Mouse (Mus musculus) midbrain, embryonic 10.5 days (tissue): ENCODE data around the gene Dach1. TPM values are rescaled to one million over a fixed set of nuclear protein-coding genes. Genes with fewer than 3 reads are reported as not detected.

Experiments
- DNase-seq: peaks from one replicate; pipeline ENCODE4 v3.0.0-alpha.2; 2017; ENCODE audit warnings: low spot score
- H3K27ac ChIP-seq: fragments of 300-500 bp; sonication (generic); replicated peaks from 2 replicates; pipeline ENCODE4 v1.5.1; 2016; ENCODE audit warnings: mild to moderate bottlenecking
- H3K27me3 ChIP-seq: fragments of 300-500 bp; sonication (generic); 2 replicates; pipeline ENCODE4 v1.6.1; 2016; ENCODE audit warnings: low read depth, mild to moderate bottlenecking; ENCODE audit not compliant: poor library complexity, severe bottlenecking
- H3K36me3 ChIP-seq: fragments of 300-500 bp; sonication (generic); 2 replicates; pipeline ENCODE4 v1.6.1; 2016; ENCODE audit warnings: mild to moderate bottlenecking, moderate library complexity
- H3K4me1 ChIP-seq: fragments of 300-500 bp; sonication (generic); 2 replicates; pipeline ENCODE4 v1.6.1; 2016
- H3K4me3 ChIP-seq: fragments of 300-500 bp; sonication (generic); 2 replicates; pipeline ENCODE4 v1.5.1; 2016; ENCODE audit warnings: mild to moderate bottlenecking, moderate library complexity
- H3K9me3 ChIP-seq: fragments of 300-500 bp; sonication (generic); replicated peaks from 2 replicates; pipeline ENCODE4 v1.6.1; 2016; ENCODE audit warnings: mild to moderate bottlenecking
- WGBS: fragments of 180-500 bp; shearing (Covaris S2); methylation state at CpG from one replicate; pipeline ENCODE4 v1.1.7; 2016; 5-methylcytosine and 5-hydroxymethylcytosine counted together
- polyA plus RNA-seq: library from polyadenylated mRNA; unstranded; fragments of >200 nt; fragmentation: Nextera tagmentation; extraction: Ambion mirVana; gene quantifications from 2 replicates; pipeline ENCODE4 v1.2.1, GENCODE M21; 2016

The Dach1 gene
- polyA plus RNA-seq, 1 experiment from 2014 or later = 10.1 TPM

GRCm38 (mm10) chr14:97982676-97983075 is 186.9 kb downstream of the Dach1 start:
- no peaks in the 10 kb centered on the region for H3K27me3 ChIP-seq
- H3K36me3 ChIP-seq = no peaks in the 10 kb centered on the region
- H3K4me1 ChIP-seq = peaks cover 11% of the 10 kb centered on the region
- 92% methylated on average over 6 of the region's 6 CpGs for WGBS
- H3K4me3 ChIP-seq = no peak overlapping the region
- DNase-seq = no peak
- no peaks in the 10 kb centered on the region for H3K9me3 ChIP-seq
- no peak overlapping the region for H3K27ac ChIP-seq

- Histone ChIP-seq H3K9me3 (no peaks in the 10 kb centered on the region), H3K27me3 (no peaks in the 10 kb centered on the region), H3K4me1 (peaks cover 28% of the 10 kb centered on the region), H3K36me3 (no peaks in the 10 kb centered on the region), H3K4me3 (no peak overlapping the region), H3K27ac (no peak overlapping the region)
- DNase-seq = no peak
- WGBS = 44% methylated on average over 4 of the region's 4 CpGs
Measured at GRCm38 (mm10) chr14:97980879-97981278, 188.7 kb downstream of the Dach1 start.

GRCm38 (mm10) chr14:97976091-97976490 is 193.5 kb downstream of the Dach1 start:
- Histone ChIP-seq H3K9me3 (no peaks in the 10 kb centered on the region), H3K27me3 (no peaks in the 10 kb centered on the region), H3K27ac (no peak overlapping the region), H3K4me3 (no peak overlapping the region), H3K4me1 (peaks cover 44% of the 10 kb centered on the region), H3K36me3 (no peaks in the 10 kb centered on the region)
- WGBS = 35% methylated on average over 1 of the region's 1 CpGs
- no peak for DNase-seq

- DNase-seq = no peak
- no peak overlapping the region for H3K4me3 ChIP-seq
- no peak overlapping the region for H3K27ac ChIP-seq
- H3K9me3 ChIP-seq = no peaks in the 10 kb centered on the region
- no peaks in the 10 kb centered on the region for H3K36me3 ChIP-seq
- H3K27me3 ChIP-seq = no peaks in the 10 kb centered on the region
- H3K4me1 ChIP-seq = peaks cover 38% of the 10 kb centered on the region
- 89% methylated on average over 7 of the region's 7 CpGs for WGBS
Measured at GRCm38 (mm10) chr14:97975447-97975846, 194.1 kb downstream of the Dach1 start.

GRCm38 (mm10) chr14:97964543-97965069 is 205.0 kb downstream of the Dach1 start:
- H3K4me3 ChIP-seq = no peak overlapping the region
- DNase-seq = no peak
- peaks cover 18% of the 10 kb centered on the region; the same call in 1 of the 2 replicates for H3K4me1 ChIP-seq
- no peaks in the 10 kb centered on the region for H3K36me3 ChIP-seq
- 82% methylated on average over 2 of the region's 2 CpGs for WGBS
- H3K27me3 ChIP-seq = no peaks in the 10 kb centered on the region
- H3K9me3 ChIP-seq = no peaks in the 10 kb centered on the region
- no peak overlapping the region for H3K27ac ChIP-seq

- Histone ChIP-seq H3K36me3 (no peaks in the 10 kb centered on the region), H3K9me3 (no peaks in the 10 kb centered on the region), H3K4me1 (peaks cover 18% of the 10 kb centered on the region; the same call in 1 of the 2 replicates), H3K4me3 (no peak overlapping the region), H3K27me3 (no peaks in the 10 kb centered on the region), H3K27ac (no peak overlapping the region)
- 78% methylated on average over 6 of the region's 6 CpGs for WGBS
- DNase-seq = no peak
Measured at GRCm38 (mm10) chr14:97963624-97964023, 205.9 kb downstream of the Dach1 start.

GRCm38 (mm10) chr14:97956356-97956755 is 213.2 kb downstream of the Dach1 start:
- WGBS = 93% methylated on average over 1 of the region's 1 CpGs
- no peak for DNase-seq

GRCm38 (mm10) chr14:97945471-97945870 is 224.1 kb downstream of the Dach1 start:
- 45% methylated on average over 2 of the region's 2 CpGs for WGBS
- Histone ChIP-seq H3K4me3 (no peak overlapping the region), H3K36me3 (no peaks in the 10 kb centered on the region), H3K4me1 (no peaks in the 10 kb centered on the region), H3K27me3 (no peaks in the 10 kb centered on the region), H3K9me3 (no peaks in the 10 kb centered on the region), H3K27ac (no peak overlapping the region)
- DNase-seq = no peak

More at GRCm38 (mm10) chr14:97956356-97956755, 213.2 kb downstream of the Dach1 start:
- Histone ChIP-seq H3K36me3 (no peaks in the 10 kb centered on the region), H3K27ac (no peak overlapping the region), H3K4me1 (peaks cover 12% of the 10 kb centered on the region; the same call in 1 of the 2 replicates), H3K4me3 (no peak overlapping the region), H3K27me3 (no peaks in the 10 kb centered on the region), H3K9me3 (no peaks in the 10 kb centered on the region)

GRCm38 (mm10) chr14:97944643-97945268 is 224.8 kb downstream of the Dach1 start:
- no peak for DNase-seq
- Histone ChIP-seq H3K9me3 (no peaks in the 10 kb centered on the region), H3K27me3 (no peaks in the 10 kb centered on the region), H3K4me3 (no peak overlapping the region), H3K4me1 (no peaks in the 10 kb centered on the region), H3K36me3 (no peaks in the 10 kb centered on the region), H3K27ac (no peak overlapping the region)
- WGBS = 79% methylated on average over 9 of the region's 9 CpGs

GRCm38 (mm10) chr14:97942361-97942760 is 227.2 kb downstream of the Dach1 start:
- Histone ChIP-seq H3K27ac (no peak overlapping the region), H3K36me3 (no peaks in the 10 kb centered on the region), H3K4me3 (no peak overlapping the region), H3K4me1 (no peaks in the 10 kb centered on the region), H3K9me3 (no peaks in the 10 kb centered on the region), H3K27me3 (no peaks in the 10 kb centered on the region)
- DNase-seq = no peak
- WGBS = 97% methylated on average over 2 of the region's 2 CpGs

- Histone ChIP-seq H3K27ac (no peak overlapping the region), H3K4me3 (no peak overlapping the region), H3K9me3 (no peaks in the 10 kb centered on the region), H3K27me3 (no peaks in the 10 kb centered on the region), H3K36me3 (0 out of 2 replicates have a peak, but pooled peaks cover 9% of the 10 kb centered on the region), H3K4me1 (no peaks in the 10 kb centered on the region)
- DNase-seq = no peak
- WGBS = 96% methylated on average over 3 of the region's 3 CpGs
Measured at GRCm38 (mm10) chr14:97896622-97897021, 272.9 kb downstream of the Dach1 start.

GRCm38 (mm10) chr14:97881976-97882375 is 287.6 kb downstream of the Dach1 start:
- Histone ChIP-seq H3K9me3 (no peaks in the 10 kb centered on the region), H3K4me1 (no peaks in the 10 kb centered on the region), H3K36me3 (no peaks in the 10 kb centered on the region), H3K4me3 (no peak overlapping the region), H3K27me3 (no peaks in the 10 kb centered on the region), H3K27ac (no peak overlapping the region)
- DNase-seq = no peak
- WGBS = 49% methylated on average over 1 of the region's 1 CpGs

- Histone ChIP-seq H3K27me3 (no peaks in the 10 kb centered on the region), H3K9me3 (no peaks in the 10 kb centered on the region), H3K4me1 (no peaks in the 10 kb centered on the region), H3K27ac (no peak overlapping the region), H3K36me3 (no peaks in the 10 kb centered on the region), H3K4me3 (no peak overlapping the region)
- no peak for DNase-seq
- WGBS = 87% methylated on average over 2 of the region's 2 CpGs
Measured at GRCm38 (mm10) chr14:97871001-97871400, 298.6 kb downstream of the Dach1 start.
